Mouse (Mus musculus) spleen, adult 2 months (tissue): ENCODE results near the gene Dpy19l1.

Experiments used
- CTCF ChIP-seq: fragments of 200-500 bp; IDR thresholded peaks from 2 replicates; pipeline ENCODE4 v1.5.1; 2011; ENCODE audit warnings: mild to moderate bottlenecking, inconsistent platforms; ENCODE audit not compliant: insufficient read depth, insufficient read length, insufficient replicate concordance; ENCODE audit errors: extremely low read depth
- POLR2A ChIP-seq: fragments of 200-500 bp; IDR thresholded peaks from 2 replicates; pipeline ENCODE4 v1.6.1; 2011; ENCODE audit warnings: low read depth, low read length, inconsistent platforms

- no peak for TF ChIP-seq POLR2A
- no peak for TF ChIP-seq CTCF
These were observed 25.7 kb downstream of the Dpy19l1 start for GRCm38 (mm10) chr9:24477251-24477650.
